ENCODE assay signal across 7 mouse cellular contexts in the genomic region with DNA sequence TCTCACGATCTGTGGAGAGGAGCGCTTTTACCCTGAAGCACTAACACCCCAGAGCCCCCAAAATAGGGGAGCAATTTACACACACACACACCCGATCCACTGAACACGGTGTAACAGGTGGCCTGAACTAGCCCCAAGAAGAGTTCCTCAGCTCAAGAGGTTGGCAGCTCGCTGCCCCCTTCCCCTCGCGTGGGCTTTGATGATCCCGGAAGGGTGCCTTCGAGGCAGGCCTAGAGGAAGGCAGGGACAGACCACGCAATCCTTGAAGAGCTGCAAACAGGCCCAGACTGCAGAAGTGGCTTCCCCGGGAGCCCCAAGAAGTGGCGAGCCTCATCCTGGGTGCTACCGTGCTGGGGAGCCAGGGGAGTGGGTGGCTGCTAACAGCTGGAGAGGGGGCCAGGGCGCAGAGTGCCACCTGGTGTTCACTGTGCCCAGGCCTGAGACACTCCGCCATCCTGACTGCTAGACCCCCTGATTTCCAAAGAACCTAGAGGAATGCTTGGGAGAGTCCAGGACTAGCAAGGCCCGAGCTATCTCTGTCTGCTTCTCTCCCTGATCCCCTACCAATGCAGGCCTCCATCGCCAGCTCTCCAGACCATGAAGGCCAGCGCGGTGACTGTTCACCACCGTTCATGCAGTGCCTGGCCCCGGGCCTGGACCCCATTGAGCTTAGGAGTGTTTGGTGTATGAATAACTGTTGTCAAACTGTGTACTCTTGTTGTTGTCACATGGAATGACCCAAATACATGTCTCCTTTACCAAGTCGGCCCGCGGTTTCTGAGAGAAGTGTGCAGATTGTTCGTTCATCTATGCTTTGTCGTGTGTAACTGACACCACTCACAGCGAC. TPM values are rescaled to one million over a fixed set of nuclear protein-coding genes. Genes with fewer than 3 reads are reported as not detected.
DNase-seq lines count a peak whose midpoint lies in the region; ATAC-seq and TF ChIP-seq lines count a peak whose summit lies in the region.

No protein-coding gene starts in this region.

- H3K36me3 ChIP-seq in embryonic facial prominence, embryonic 15.5 days, result no peaks in the 10 kb centered on the region
- H3K36me3 ChIP-seq in intestine, embryonic 15.5 days, result no peaks in the 10 kb centered on the region
- no peaks in the 10 kb centered on the region for H3K36me3 ChIP-seq in stomach, embryonic 14.5 days (ENCODE audit: control insufficient read depth, insufficient read depth, low read length)

- H3K4me2 ChIP-seq in embryonic facial prominence, embryonic 15.5 days (replicated peaks), result peak overlapping the region; percentile 100
- peak overlapping the region; percentile 98 for H3K4me2 ChIP-seq in intestine, embryonic 15.5 days (replicated peaks)
- H3K4me2 ChIP-seq in stomach, embryonic 14.5 days (replicated peaks; ENCODE audit: low read depth, low read length), result peak overlapping the region; percentile 100; the same call in 1 of the 2 replicates

- no peak overlapping the region for H3K27ac ChIP-seq in left cerebral cortex, adult 2 months
- H3K27ac ChIP-seq in embryonic facial prominence, embryonic 15.5 days (replicated peaks), result no peak overlapping the region
- H3K27ac ChIP-seq in intestine, embryonic 15.5 days, result no peak overlapping the region
- no peak overlapping the region for H3K27ac ChIP-seq in stomach, embryonic 14.5 days (ENCODE audit: low read length)

- ATAC-seq in embryonic facial prominence, embryonic 15.5 days (ENCODE audit: insufficient number of reproducible peaks, low FRiP score, low TSS enrichment, low read depth), result no peak
- no peak for ATAC-seq in intestine, embryonic 15.5 days
- no peak for ATAC-seq in stomach, embryonic 14.5 days (ENCODE audit: insufficient number of reproducible peaks, insufficient read depth, low FRiP score, low read depth)

- intact Hi-C loops in left cerebral cortex, adult 2 months (cut with DNase I), result no loop called here
- intact Hi-C loops in left cerebral cortex, postnatal 10 days (cut with DNase I), result loop anchor here (10.0 kb wide), 1 partner anchor 299 kb away; no protein-coding TSS in a partner anchor

- TF ChIP-seq CTCF in left cerebral cortex, adult 2 months (IDR thresholded peaks at IDR 0.05), result peak; percentile 40

- no peak overlapping the region for H3K4me3 ChIP-seq in left cerebral cortex, adult 2 months
- peak overlapping the region; percentile 56 for H3K4me3 ChIP-seq in embryonic facial prominence, embryonic 15.5 days (replicated peaks)
- H3K4me3 ChIP-seq in intestine, embryonic 15.5 days (replicated peaks), result peak overlapping the region; percentile 49
- peak overlapping the region; percentile 47 for H3K4me3 ChIP-seq in stomach, embryonic 14.5 days (ENCODE audit: low read depth, low read length)

- 30% methylated on average over 27 of the region's 27 CpGs for WGBS in embryonic facial prominence, embryonic 15.5 days
- WGBS in intestine, embryonic 15.5 days, result 34% methylated on average over 27 of the region's 27 CpGs
- 35% methylated on average over 27 of the region's 27 CpGs for WGBS in stomach, embryonic 14.5 days

- H3K27me3 ChIP-seq in embryonic facial prominence, embryonic 15.5 days, result peaks cover 93% of the 10 kb centered on the region
- H3K27me3 ChIP-seq in intestine, embryonic 15.5 days (replicated peaks), result peaks cover 84% of the 10 kb centered on the region
- H3K27me3 ChIP-seq in stomach, embryonic 14.5 days (ENCODE audit: control insufficient read depth, insufficient read depth, low read length), result peaks cover 40% of the 10 kb centered on the region

- no peak for DNase-seq in left cerebral cortex, adult 2 months (ENCODE audit: extremely low spot score in 1 of 2, low spot score in 2 of 2)
- no peak for DNase-seq in left cerebral cortex, adult 11 months (ENCODE audit: low spot score)
- no peak for DNase-seq in left cerebral cortex, postnatal 10 days (ENCODE audit: extremely low spot score in 1 of 2, low spot score in 2 of 2)
- DNase-seq in cerebellum, adult 8-10 months, result no peak

- no peak overlapping the region for H3K9ac ChIP-seq in embryonic facial prominence, embryonic 15.5 days
- H3K9ac ChIP-seq in intestine, embryonic 15.5 days, result no peak overlapping the region
- H3K9ac ChIP-seq in stomach, embryonic 14.5 days (replicated peaks; ENCODE audit: low read depth, low read length), result no peak overlapping the region

- H3K9me3 ChIP-seq in embryonic facial prominence, embryonic 15.5 days (replicated peaks), result no peaks in the 10 kb centered on the region
- no peaks in the 10 kb centered on the region for H3K9me3 ChIP-seq in intestine, embryonic 15.5 days
- no peaks in the 10 kb centered on the region for H3K9me3 ChIP-seq in stomach, embryonic 14.5 days (ENCODE audit: control insufficient read depth, low read depth, low read length)

- peaks cover 23% of the 10 kb centered on the region for H3K4me1 ChIP-seq in embryonic facial prominence, embryonic 15.5 days
- H3K4me1 ChIP-seq in intestine, embryonic 15.5 days (replicated peaks), result peaks cover 22% of the 10 kb centered on the region
- H3K4me1 ChIP-seq in stomach, embryonic 14.5 days (ENCODE audit: control insufficient read depth, insufficient read depth, low read length), result peaks cover 8% of the 10 kb centered on the region; the same call in 1 of the 2 replicates

RNA-seq across cellular contexts. Expression of gene Grm4, which starts 7.1 kb away (rescaled TPM):
- 10 to 100 TPM; 19.9 to 29.7 TPM for total RNA-seq in left cerebral cortex, adult 2 months (2021)
- 0.72 and 0.85 TPM in 2 replicates for polyA plus RNA-seq in embryonic facial prominence, embryonic 15.5 days (2015; fragmentation: Nextera tagmentation; extraction: Ambion mirVana)
- 0.28 and 0.29 TPM in 2 replicates for polyA plus RNA-seq in intestine, embryonic 15.5 days (2015; fragmentation: Nextera tagmentation; extraction: Ambion mirVana)
- polyA plus RNA-seq in stomach, embryonic 14.5 days (2014; fragmentation: Nextera tagmentation; extraction: Ambion mirVana), result 0.17 and 0.27 TPM in 2 replicates
- 10 to 100 TPM; 23.7 to 24.2 TPM for total RNA-seq in left cerebral cortex, postnatal 10 days (2021)

RNA-seq across cellular contexts. Expression of gene Hmga1, which starts 42.2 kb away (rescaled TPM):
- 10 to 100 TPM; 55.2 to 55.7 TPM for total RNA-seq in left cerebral cortex, adult 2 months (2021)
- polyA plus RNA-seq in embryonic facial prominence, embryonic 15.5 days (2015; fragmentation: Nextera tagmentation; extraction: Ambion mirVana), result 185 and 195 TPM in 2 replicates
- polyA plus RNA-seq in intestine, embryonic 15.5 days (2015; fragmentation: Nextera tagmentation; extraction: Ambion mirVana), result 298 and 307 TPM in 2 replicates
- polyA plus RNA-seq in stomach, embryonic 14.5 days (2014; fragmentation: Nextera tagmentation; extraction: Ambion mirVana), result 231 and 239 TPM in 2 replicates
- total RNA-seq in left cerebral cortex, postnatal 10 days (2021), result 10 to 100 TPM; 40.6 TPM

RNA-seq across cellular contexts. Expression of gene AI413582, which starts 51.4 kb away (rescaled TPM):
- total RNA-seq in left cerebral cortex, adult 2 months (2021), result 10 to 100 TPM; 86.7 to 93.8 TPM
- 32.5 and 35.3 TPM in 2 replicates for polyA plus RNA-seq in embryonic facial prominence, embryonic 15.5 days (2015; fragmentation: Nextera tagmentation; extraction: Ambion mirVana)
- 29.7 and 38.2 TPM in 2 replicates for polyA plus RNA-seq in intestine, embryonic 15.5 days (2015; fragmentation: Nextera tagmentation; extraction: Ambion mirVana)
- polyA plus RNA-seq in stomach, embryonic 14.5 days (2014; fragmentation: Nextera tagmentation; extraction: Ambion mirVana), result 22.6 and 24.3 TPM in 2 replicates
- total RNA-seq in left cerebral cortex, postnatal 10 days (2021), result 10 to 100 TPM; 80.4 to 95.9 TPM
